Mouse (Mus musculus): Measurements from ENCODE around the gene Akap7. TPM values are rescaled to one million over a fixed set of nuclear protein-coding genes. Genes with fewer than 3 reads are reported as not detected.
"Not testable (repeated sequence)": the region's sequence is repeated elsewhere in the genome, so short reads cannot be mapped to it uniquely, and the experiment has no call there.

Gene Akap7
- total RNA-seq, 2 experiments from 2014 or later: 128 to 158 TPM

DNA sequence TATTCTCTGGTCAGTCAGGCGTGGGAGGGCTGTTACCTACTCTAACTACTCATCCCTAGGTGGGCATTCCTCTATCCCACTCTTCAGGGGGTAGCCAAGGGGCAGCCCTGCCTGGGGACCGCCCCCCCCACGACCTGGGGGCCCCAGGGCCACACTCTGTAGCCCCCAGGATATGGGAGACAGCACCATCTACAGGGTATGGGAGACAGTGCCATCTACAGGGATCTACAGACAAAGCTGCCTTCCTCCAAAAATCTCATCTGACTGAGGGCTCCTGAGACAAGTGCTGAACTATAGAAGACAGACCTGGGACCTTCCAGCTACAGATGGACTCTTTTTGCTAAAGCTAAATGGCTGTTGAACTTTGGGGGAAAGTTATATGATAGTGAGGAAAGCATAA lies 144.2 kb downstream of the Akap7 start:
- intact Hi-C loops (cut with DNase I); DNase-seq (ENCODE audit: extremely low spot score in 1 of 2, low spot score in 2 of 2): not testable (repeated sequence)

DNA sequence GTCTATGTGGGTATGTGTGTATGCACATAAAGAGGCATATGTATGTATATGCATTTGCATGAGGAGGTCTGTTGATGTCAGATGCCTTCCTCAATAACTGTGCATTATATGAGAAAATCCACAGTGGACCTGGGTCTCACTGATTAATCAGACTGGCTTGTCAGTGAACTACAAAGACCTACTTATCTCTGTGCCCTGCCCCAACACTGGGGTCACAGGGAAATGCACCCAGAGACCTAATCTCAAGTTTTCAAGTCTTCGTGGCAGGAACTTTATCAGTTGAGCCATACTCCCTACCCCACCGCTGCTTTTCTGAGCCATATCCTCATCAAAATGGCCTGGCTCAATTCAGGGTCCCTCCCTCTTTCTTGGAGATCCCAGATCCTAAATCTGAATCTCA lies 146.0 kb downstream of the Akap7 start:
- intact Hi-C loops (cut with DNase I): no loop called here
- no peak for DNase-seq (ENCODE audit: extremely low spot score in 1 of 2, low spot score in 2 of 2)

DNA sequence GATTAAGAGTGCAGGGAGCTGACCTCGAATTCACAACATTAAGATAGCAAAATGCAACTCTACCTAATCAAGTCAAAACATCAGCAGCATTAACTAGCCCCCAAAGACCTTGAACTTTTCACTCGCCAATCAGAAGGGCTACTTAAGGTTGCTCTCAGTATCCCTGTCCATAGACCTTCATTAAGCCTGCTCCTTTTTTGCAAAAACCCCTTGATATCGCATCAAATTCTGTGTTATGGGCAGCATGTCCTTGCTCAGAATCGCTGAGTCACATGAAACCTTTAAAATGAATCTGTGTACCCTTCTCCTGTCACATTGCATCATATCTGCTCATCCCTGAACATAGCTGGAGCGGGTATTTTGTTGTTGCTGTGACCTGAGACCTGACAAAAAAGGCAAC lies 149.0 kb downstream of the Akap7 start:
- intact Hi-C loops (cut with DNase I): no loop called here
- no peak for DNase-seq (ENCODE audit: extremely low spot score in 1 of 2, low spot score in 2 of 2)

DNA sequence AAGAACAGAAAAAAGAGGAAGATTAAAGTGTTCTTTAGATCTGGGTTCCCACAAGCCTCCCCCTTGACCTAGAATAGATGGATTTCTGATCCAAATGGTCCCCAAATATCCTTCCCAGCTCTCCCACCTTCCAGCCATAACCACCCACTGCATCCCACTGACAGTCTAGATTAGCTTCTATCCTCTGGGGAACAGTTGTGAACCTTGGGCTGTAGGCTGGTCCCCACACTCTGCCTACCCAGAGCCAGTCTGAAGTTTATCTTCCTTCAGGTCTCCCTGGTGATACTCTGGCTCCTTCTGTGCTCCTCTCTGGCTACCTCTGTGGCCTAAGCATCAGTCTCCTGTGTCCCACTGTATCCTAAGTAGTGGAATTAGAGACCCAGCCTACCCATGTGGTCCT lies 150.3 kb downstream of the Akap7 start:
- no peak for DNase-seq (ENCODE audit: extremely low spot score in 1 of 2, low spot score in 2 of 2)
- intact Hi-C loops (cut with DNase I): no loop called here

DNA sequence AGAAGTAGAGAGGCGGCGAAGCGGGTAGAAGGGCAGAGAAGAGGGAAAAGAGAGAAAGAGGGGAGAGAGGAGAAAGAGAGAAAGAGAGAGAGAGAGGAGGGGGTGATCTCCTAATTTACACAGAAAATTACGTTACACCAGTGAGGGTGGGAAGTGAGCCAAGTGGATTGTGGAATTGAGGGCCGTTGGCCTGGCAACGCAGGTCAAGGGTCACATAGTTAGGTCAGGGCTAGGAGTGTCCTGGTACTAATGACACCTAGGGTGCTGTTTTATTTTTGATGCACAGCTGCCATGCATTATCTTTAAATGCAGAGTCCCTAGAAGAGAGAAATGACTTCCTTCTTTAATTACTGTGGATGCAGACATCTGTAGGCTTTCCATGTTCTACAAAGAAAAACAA lies 153.4 kb downstream of the Akap7 start:
- intact Hi-C loops (cut with DNase I): no loop called here
- no peak for DNase-seq (ENCODE audit: extremely low spot score in 1 of 2, low spot score in 2 of 2)

DNA sequence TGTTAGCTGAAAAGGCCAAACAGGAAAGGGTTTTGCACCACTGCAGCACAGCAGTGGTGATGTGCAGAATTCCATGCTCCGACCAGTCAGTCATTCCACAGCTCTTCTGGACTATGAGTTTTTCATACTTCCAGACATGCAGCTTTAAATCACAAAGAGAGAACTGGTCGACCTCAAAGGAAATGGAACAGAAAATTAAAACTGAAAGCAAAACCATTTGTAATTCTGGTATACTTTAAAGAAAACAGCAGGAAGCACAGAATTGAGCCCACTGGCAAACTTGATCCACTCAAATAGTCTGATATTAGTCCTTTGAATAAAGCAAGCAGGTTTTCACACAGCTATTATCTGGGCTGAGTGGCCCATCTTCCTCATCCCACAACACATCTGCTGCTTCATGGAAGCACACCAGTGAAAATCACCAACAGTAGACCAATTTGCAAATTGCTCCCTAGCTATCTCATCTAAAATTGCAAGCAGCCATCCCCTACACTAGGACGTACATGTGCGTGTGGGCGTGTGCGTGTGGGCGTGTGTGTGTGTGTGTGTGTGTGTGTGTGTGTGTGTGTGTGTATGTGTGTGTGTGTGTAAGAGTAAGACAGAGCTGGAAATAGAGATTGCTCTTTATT lies 156.4 kb downstream of the Akap7 start:
- intact Hi-C loops (cut with DNase I): no loop called here
- no peak for DNase-seq (ENCODE audit: extremely low spot score in 1 of 2, low spot score in 2 of 2)

DNA sequence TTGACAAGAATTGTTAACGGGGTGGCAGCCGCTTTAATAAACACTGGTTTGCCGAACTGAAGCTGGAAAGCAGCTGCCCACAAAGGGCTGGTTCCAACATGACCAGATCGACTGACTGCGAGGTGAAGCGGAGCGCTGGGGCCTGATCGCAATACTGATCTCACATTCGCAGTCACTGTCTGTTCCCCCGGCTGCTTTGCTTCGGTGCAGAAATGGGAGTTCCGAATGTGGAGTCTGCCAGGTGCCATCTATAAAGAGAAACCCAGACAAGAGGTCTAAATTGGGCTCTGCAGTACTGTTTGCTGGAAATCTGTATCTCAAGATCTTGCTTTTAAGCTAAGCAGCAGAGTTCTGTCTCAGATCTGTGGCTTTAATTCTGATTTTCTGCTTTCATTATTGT lies 161.8 kb downstream of the Akap7 start:
- intact Hi-C loops (cut with DNase I): no loop called here
- DNase-seq (ENCODE audit: extremely low spot score in 1 of 2, low spot score in 2 of 2): peak; percentile 39 to 62

DNA sequence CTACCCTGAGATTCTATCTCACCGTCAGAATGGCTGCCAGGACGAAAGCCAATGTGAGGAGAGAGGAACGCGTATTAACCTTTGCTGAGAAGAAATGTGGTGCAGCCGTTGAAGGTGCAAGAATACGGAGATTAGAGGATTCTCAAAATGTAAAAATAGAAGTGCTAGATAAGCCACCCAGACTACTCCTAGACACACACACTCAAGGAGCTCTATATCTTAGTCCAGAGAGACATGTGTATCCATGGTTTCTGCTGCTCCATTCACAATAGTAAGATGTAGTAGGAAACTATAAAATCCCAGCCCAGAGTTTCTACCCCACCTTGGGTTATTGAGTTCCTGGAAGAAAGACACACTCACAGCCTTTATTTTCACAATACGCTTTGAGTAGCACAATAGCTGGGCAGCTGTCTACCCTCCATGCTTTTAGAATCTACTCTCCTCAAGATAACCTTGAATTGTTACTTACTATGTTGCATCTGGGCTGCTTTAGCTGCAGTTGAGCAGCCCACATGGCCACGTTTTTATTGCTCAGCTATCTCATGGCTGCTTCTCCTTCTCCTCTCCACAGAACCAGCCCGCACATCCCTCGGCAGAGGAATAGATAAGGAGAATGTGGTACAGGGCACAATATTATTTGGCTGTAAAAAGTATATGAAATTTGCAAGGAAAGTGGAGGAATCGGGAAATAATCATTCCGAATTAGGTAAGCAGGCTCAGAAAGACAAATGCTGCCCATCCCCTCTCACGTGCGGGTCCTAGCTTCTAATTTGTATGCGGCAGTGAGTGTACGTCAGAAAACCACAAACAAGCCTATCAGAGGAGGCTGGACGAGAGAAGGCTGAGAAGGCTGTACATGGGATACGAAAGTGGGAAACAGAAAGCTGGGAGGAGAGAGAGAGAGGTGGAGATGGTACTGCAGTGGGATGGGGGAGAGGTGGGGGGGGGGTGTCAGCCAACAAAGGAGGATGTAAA lies 162.6 kb downstream of the Akap7 start:
- DNase-seq (ENCODE audit: extremely low spot score in 1 of 2, low spot score in 2 of 2): peak in 1 of 2 experiments; percentile 44
- intact Hi-C loops (cut with DNase I): no loop called here

DNA sequence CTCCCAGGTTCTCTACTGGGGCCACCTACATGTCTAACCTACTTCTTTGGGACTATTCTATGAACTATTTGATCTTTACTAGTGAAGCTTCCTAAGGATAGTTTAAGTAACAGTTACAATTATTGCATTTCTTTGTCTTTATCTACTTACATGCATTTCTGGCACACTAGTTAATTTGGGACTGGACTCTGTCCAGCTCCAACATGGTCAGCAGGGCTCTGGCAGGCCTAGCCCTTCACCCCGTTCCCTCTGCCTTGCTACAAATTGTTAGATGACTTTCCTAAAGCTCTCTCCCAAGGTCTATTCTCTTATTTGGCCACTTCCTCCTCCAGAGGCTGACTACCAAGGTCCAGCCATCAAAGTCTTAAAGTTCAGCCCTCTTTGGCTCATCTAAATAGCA lies 165.9 kb downstream of the Akap7 start:
- no peak for DNase-seq (ENCODE audit: extremely low spot score in 1 of 2, low spot score in 2 of 2)
- intact Hi-C loops (cut with DNase I): no loop called here

DNA sequence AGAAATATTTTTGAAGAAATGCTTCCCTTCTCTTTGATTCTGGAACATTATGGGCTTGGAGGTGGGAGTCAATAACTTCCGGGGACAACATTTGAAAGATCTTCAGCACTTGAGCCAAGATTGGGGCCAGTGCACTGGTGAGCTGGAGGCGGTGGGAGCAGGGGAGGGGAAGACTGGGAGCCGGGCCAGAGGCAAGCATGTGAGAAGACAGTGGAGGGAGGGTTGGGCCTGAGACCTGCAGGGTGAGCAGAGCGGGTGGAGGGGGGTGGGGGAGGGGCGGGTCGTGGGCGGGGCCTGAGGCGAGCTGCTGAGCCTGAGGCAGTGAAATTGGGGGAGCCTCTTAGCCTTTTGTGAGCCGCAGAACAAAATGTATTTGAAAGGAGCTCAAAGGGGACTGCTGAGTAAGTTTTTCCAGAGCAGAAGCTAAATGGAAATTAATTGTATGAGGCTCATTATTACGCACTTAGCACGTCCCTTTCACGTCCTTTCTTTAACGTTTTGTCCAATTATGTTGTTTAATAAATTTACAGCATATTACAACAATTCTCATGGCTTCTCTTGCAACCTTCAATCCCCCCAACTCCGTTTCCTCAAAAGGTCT lies 167.4 kb downstream of the Akap7 start:
- intact Hi-C loops (cut with DNase I): no loop called here

DNA sequence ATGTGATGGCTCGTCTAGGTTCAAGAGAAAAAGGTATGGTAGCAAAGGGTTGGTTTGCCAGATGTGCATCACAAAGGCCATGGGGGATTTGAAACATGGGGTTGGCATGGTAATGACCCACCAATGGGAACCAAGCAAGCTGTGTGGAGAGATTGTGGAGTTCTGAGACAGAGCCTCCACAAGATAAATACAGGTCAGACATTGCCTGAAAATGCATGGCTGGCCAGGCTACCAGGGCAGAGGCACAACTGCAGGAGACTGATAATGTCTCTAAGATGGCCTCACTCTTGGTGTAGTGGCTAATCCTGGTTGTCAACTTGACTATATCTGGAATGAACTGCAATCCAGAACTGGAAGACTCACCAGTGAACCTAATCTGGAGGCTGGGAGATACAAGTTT lies 174.1 kb downstream of the Akap7 start:
- intact Hi-C loops (cut with DNase I): loop anchor here (5.0 kb wide), 1 partner anchor 61 kb away; no protein-coding TSS in a partner anchor
- no peak for DNase-seq (ENCODE audit: extremely low spot score in 1 of 2, low spot score in 2 of 2)

More for the DNA sequence above, 167.4 kb downstream of the Akap7 start:
- DNase-seq (ENCODE audit: extremely low spot score in 1 of 2, low spot score in 2 of 2): peak; percentile 36 to 81

DNA sequence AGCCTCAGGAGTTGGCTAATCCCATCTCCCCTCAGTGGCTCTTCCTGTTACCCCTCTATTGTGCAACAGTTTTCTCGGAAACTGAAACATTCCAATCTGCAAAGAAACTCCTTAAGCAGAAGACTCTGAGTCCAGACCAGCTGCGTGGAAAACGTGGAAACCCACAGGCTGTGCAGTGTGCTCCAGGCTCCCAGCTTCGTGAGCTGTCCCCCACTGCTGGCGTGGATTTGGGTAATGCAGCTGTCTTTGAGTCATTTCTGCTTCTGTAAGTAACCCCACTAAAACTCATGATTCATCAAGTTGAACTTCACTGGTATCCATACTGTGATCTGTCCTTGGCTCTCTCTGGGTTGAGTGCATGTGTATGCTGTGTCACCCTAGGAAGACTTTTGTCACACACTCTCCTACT lies 179.2 kb downstream of the Akap7 start:
- DNase-seq (ENCODE audit: extremely low spot score in 1 of 2, low spot score in 2 of 2): no peak
- intact Hi-C loops (cut with DNase I): no loop called here

DNA sequence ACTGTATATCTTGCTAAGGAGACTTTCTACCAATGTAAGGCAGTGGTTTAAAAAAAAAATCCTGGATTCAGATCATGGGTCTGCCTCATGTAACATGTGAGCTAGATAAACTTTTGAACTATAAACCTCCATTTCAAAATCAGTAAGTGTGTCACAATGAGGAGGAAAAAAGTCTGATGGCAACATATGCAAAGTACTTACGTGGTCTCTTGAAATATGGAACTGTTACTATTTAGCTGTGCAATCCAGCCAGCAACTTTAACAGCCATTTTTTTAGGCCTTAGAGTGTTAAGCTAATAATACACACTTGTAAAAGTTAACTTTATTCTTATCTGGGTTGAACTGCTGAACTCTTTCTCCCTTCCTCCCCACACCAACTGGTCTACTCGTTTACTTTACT lies 181.6 kb downstream of the Akap7 start:
- intact Hi-C loops (cut with DNase I): no loop called here
- no peak for DNase-seq (ENCODE audit: extremely low spot score in 1 of 2, low spot score in 2 of 2)

DNA sequence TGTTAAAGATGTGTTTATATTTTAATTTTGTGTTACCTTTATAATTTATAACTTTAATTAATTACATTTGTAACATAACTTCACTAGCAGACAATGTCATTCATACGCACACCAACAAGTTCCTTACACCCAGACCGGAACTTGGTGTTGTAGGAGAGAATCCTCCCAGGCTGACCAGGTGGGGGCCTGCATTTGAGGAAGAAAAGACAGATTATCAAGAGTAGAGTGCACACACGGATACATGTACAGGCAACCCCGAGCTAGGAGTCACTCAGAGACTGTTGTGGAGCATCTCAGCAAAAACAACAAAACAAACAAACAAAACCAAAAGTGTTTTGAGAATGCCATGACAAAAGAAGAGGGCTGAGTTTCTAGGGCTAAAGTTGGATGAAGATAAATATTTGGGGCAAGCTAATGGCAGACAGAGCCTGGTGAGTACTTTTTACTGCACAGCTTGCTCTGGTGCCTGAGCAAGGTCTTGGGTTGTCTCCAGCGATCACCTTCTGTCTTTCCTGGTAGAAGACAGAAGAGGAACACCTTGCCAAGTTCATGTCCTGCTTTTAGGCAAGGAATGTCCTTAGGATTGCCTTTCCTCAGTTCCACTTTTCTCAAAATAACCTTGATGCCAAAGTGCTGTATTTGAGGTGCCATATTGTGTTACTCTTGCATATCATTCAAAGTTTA lies 186.7 kb downstream of the Akap7 start:
- intact Hi-C loops (cut with DNase I): no loop called here
- no peak for DNase-seq (ENCODE audit: extremely low spot score in 1 of 2, low spot score in 2 of 2)

Other genes with a start within 250 kb of the Akap7 start
- gene Epb41l2, start 51.9 kb upstream of the Akap7 start, total RNA-seq (2021): 100 to 1,000 TPM; 188 to 212 TPM
- not detected for gene Smlr1, start 228.4 kb upstream of the Akap7 start, total RNA-seq (2021)